Mouse (Mus musculus) thymus, postnatal 36 days (tissue): ENCODE data around the gene Qrich2.

Experiments
- DNase-seq, 2 experiments: peaks; one replicate each; pipeline ENCODE4 v3.0.0; 2022; ENCODE audit warnings: mixed read lengths in 2 of 2

Qrich2 gene

DNA sequence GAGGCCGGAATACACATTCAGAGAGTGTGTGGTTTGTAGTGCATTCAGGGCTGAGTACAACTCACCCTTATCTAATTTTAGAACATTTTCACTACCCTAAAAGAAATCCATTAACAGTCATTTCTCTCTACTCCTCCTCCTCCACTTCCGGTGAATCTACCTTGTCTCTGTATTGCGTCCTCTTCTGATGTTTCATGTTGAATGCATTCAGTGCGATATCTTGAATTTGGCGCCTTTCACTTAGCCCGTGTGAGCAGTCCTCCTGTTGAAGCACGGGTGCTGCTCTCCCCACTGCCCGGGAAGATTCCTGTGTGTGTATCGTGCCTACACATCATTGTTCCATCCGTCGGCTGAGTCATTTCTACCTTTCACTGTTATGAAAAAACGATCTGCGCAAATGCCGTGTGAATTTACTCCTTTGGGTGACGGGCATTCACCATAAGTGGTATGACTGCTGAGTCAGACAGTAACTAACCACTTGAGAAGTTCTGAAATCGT is 59.8 kb downstream of the Qrich2 start:
- DNase-seq = no peak

DNA sequence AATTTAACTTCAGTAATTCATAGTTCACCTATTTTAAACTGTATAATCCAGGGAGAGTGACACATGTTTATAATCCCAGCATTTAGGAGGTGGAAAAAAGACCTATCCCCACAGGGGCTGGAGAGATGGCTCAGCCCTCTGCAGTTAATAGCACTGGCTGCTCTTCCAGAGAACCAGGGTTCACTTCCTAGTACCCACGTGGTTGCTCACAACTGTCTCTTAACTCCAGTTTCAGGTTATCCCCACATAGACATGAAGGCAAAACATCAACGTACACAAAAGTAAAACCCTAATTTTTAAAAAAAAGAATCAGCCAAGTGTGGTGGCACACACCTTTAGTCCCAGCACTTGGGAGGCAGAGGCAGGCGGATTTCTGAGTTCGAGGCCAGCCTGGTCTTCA is 60.4 kb downstream of the Qrich2 start:
- no peak for DNase-seq

GRCm38 (mm10) chr11:116400560-116400959 is 65.5 kb downstream of the Qrich2 start:
- DNase-seq = no peak

DNA sequence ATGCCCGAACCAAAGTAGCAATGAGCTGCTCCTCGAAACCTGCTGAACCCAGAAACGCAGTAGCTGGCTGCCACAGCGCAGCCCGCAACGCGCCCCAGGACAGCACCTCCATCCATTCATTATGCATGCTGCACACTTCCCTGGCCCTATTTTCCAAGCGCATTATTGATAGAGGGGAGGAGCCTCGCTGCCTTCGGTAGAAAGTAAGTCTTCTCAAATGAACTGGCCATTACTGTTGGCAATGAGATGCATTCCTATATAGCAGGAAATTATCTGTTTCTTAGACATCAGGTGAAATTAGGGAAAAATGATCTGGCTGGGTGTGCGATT is 67.7 kb downstream of the Qrich2 start:
- DNase-seq = no peak

GRCm38 (mm10) chr11:116397517-116398347 is 68.3 kb downstream of the Qrich2 start:
- DNase-seq = no peak

GRCm38 (mm10) chr11:116396934-116397330 is 69.1 kb downstream of the Qrich2 start:
- no peak for DNase-seq

DNA sequence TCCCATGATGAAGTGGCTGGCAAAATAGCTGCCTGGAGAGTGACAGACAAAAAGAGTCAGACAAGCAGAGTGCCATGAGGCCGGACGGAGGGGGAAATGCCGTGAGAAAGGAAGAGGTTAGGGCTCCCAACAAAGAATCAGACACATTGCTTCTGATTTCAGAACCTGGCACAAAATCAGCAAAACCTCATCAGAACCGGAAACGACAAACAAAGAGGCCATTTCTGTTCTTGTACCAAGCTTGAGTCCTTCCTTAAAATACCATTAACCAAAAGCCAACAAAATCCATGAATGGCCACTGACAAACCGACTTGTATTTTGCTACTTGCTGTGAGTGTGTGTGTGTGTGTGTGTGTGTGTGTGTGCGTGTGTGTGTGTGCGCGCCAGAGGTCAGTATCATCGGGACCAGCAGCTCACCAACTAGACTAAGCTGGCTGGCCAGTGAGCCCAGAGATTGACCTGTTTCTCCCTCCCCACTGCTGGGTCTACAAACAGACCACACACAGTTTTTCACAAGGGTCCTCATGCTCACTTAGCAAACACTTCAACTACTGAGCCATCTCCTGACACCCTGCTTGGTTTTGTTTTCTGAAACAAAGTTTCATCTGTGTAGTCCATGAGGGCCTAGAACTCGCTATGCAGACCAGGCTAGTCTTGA is 69.6 kb downstream of the Qrich2 start:
- no peak for DNase-seq

GRCm38 (mm10) chr11:116394769-116395168 is 71.3 kb downstream of the Qrich2 start:
- DNase-seq = no peak
